Mouse (Mus musculus): ENCODE results near the gene Fam53b. TPM values are rescaled to one million over a fixed set of nuclear protein-coding genes. Genes with fewer than 3 reads are reported as not detected.

The Fam53b gene
- polyA plus RNA-seq, 1 experiment: 11.2 TPM

- DNase-seq (ENCODE audit: low spot score): no peak
These were observed 1.7 kb downstream of the Fam53b start for GRCm38 (mm10) chr7:132811716-132812618.

DNA sequence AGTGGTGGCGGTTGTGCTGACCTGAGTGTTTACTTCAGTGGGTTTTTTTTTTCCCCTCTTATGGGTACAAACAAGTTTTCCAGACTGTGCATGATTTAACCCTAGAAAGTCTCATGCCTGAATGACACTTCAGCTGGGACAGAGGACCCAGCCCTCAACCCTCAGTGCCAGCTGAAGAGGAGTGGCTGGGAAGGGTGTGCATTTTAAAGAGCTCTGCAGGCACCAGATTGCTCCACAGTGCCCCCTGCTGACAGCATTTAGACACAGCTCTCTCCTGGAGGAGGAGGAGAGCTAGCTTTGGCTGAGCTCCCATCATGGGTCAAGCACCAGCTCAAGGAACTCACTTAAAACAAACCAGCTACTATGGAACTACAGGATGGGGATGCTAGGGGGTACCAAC lies 2.8 kb downstream of the Fam53b start:
- peak; percentile 85 for DNase-seq (ENCODE audit: low spot score)

DNA sequence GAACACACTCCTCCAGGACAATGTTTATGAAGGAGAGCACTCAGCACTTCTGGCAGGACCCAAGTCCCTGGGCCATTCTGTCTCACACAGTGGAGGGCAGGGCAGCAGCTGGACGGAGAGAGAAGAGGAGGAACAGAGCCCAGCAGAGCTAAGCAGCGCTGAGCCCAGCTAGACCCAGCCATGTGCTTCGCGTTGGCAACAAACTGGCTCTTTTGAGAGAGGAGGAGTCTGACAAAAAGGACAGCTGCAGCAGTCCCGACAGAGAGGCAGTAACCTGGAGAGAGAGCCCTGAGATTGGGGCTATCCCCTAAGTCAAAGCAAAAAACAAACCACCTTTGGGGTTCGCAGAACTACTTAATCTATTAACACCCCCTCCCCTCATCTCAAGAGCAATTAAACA lies 3.3 kb downstream of the Fam53b start:
- DNase-seq (ENCODE audit: low spot score): no peak

GRCm38 (mm10) chr7:132809721-132810120 lies 4.0 kb downstream of the Fam53b start:
- DNase-seq (ENCODE audit: low spot score): no peak

DNA sequence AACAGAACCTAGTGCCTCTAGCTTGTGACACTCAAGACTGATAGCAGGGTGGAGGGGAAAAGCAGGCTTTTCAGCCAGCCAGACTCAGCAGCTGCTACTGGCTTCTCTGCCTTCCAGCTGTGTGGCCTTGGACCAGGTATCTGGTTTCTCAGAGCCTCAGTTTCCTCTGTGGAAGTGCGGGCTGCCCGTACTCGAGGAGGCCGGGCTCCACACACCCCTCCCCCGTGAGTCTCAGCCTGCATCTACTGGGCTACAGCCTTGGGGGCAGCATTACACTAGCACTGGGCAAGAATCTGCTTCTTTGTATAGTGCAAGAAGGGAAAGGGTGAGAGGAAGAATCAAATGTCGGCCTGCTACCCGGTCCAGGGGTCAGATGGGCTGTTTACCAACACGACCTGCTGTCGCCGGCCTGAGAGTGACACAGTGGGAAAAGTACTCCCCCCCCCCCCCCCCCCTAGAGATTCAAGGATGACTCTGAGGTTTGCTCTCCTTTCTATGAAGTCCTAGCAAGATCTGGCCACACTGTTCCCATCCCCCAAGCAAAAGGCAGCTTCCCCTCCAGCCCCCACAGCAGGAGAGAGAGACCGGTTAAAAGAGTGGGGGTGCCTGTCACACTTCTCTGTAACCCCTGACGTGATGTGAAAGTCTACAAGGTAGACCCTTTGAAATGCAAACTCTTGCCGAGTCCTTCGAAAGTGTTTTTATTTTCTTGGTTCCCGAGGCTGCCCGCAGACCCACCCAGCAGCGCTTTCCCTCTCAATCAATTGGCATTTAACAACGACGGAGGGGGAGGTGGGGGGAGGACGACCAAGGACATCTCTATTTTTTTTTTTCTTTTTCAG lies 4.6 kb downstream of the Fam53b start:
- no peak for DNase-seq (ENCODE audit: low spot score)

DNA sequence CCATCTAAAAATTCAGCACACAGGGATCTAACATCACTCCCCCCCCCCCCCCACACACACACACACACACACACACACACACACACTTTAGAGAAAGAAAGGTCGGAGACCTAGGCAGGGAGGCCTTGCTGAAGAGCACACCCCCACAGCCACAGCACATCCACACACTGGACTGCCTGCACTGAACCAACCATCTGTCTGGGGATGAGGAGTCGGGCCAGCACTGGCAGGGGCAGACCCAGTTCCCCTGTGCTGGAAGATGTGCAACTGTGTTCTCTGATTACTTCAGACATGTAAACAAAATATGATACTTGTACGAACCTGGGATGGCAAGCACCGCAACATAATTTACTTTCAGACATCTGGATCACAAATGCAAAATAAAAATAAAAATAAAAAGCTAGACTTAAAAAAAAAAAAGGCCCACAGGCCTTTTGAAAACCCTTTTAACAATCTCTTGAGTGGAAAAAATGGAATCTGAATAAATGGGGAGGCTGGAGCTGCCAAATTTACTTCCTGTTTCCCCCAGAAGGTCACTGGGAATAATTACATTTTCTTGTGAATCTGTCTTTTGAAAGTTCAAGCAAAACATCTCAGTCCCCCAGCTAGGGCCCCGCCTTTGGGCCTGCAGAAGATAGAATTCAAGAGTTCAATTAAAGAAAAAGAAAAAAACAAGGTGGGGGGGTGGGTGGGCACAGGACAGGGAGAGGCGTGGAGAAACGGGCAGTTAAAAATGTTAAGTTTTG lies 5.5 kb downstream of the Fam53b start:
- no peak for DNase-seq (ENCODE audit: low spot score)

- DNase-seq (ENCODE audit: low spot score): no peak
These were observed 6.5 kb downstream of the Fam53b start for GRCm38 (mm10) chr7:132806926-132807857.

GRCm38 (mm10) chr7:132806286-132806685 lies 7.4 kb downstream of the Fam53b start:
- DNase-seq (ENCODE audit: low spot score): no peak

DNA sequence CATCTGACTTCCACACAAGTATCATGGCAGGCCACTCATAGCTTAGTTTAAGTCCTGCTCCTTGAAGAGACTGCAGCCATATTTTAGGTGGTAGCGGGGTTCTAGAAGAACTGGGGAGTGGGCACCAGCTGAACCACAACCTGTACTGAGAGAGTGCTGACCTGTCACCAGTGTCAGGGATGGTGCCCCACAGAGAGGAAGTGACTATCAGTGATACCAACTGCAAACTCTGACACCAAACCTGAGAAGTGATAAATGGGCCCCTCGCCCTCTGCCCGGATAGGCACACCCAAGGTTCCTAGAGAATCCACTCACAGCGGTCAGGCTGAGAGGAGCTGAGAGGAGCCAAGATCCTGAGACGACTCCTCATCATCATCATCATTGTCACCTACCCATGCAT lies 8.7 kb downstream of the Fam53b start:
- DNase-seq (ENCODE audit: low spot score): no peak

GRCm38 (mm10) chr7:132804461-132804860 lies 9.2 kb downstream of the Fam53b start:
- no peak for DNase-seq (ENCODE audit: low spot score)

DNA sequence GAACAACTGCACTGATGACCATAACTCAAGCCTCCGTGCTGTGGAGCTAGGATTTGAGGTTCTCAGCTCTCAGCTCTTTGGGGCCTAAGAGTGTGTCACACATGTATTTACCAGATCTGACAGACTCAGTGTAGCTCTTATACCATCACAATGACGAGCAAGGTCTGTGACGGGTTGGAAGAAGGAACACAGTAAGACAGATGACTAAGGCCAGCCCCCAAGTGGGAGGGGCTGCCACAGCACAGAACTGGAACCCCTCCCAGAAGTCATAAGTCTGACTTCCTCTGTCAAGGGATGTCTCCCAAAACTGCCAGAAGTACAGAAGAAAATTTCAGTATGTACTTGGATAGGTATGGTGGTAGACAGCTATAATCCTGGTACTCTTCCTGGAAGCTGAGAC lies 9.7 kb downstream of the Fam53b start:
- no peak for DNase-seq (ENCODE audit: low spot score)

- DNase-seq (ENCODE audit: low spot score): no peak
These were observed 10.3 kb downstream of the Fam53b start for GRCm38 (mm10) chr7:132803336-132803735.

DNA sequence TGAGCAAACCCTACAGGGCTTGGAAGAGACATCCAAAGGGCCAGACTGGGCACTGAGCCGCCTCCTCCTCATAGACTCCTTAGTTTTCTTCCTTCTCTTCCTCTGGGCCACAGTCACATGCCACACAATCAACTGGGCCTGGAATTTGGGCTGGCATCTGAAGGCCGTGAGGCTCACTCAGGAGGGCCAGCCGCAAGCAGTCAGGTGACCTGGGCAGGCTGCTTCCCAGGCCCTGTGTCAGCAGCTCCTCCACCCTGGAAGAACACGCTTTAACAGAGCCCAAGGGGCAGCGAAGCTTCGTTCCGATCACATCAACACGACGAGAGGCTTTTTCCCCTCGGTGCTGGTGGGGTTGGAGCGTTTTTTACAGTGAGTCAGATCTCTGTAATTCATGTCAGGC lies 11.0 kb downstream of the Fam53b start:
- no peak for DNase-seq (ENCODE audit: low spot score)

DNA sequence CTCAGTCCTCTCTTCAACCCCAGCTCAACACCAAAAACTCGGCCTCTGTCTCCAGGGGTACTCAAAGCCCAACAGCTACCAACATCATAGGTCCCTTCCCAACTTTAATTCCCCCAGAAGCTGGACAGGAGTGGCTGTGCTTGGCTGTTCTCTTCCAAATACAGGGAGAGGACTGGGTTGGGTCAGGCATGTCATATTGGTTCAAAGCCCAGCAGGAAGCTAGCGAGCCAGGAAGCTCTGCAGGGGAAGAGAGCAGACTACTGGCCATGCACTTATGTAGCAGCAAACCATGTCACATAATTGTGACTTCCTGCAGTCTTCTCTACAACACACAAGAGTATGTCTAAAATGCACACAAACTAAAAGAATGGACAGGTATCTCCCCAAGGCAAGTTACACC lies 11.6 kb downstream of the Fam53b start:
- DNase-seq (ENCODE audit: low spot score): no peak

DNA sequence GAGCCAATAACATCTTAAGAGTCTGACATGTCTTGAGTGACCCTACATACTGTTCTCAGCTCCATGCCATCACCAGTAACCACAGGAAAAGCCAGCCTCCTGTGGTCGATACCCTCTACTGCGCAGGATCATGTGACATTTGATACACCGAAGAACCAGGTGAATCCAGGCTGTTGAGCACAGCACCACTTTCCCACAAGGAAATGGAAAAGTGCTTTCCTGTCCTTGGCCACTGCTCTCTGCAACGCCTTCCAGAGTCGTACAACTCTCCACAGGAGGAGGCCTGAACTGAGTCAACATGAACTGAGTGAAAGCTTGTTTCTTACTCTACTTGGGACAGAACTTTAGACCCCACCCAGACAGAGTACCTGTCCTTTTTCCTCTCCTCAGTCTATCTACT lies 12.2 kb downstream of the Fam53b start:
- DNase-seq (ENCODE audit: low spot score): no peak

DNA sequence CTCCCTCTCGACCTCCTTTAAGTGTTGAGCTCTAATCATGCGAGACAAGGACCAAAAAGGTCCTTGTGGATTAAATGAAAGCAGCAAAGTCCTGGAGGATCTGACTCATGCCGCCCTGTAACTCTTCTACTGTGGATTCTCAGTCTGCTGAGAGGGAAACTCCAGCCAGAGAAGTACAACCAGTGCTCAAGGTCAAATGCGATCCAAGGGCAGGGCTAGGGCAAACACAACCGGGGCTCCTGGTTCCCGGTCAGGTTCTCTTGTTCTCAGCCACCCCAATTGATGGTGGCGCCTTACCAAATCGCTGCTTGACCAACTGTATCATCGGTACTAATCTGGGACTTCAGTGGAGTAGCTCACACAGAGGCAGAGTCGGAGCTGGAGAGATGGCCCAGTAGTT lies 12.8 kb downstream of the Fam53b start:
- DNase-seq (ENCODE audit: low spot score): no peak

GRCm38 (mm10) chr7:132799119-132800016 lies 14.3 kb downstream of the Fam53b start:
- DNase-seq (ENCODE audit: low spot score): no peak

- DNase-seq (ENCODE audit: low spot score): no peak
These were observed 18.5 kb downstream of the Fam53b start for GRCm38 (mm10) chr7:132795141-132795540.

DNA sequence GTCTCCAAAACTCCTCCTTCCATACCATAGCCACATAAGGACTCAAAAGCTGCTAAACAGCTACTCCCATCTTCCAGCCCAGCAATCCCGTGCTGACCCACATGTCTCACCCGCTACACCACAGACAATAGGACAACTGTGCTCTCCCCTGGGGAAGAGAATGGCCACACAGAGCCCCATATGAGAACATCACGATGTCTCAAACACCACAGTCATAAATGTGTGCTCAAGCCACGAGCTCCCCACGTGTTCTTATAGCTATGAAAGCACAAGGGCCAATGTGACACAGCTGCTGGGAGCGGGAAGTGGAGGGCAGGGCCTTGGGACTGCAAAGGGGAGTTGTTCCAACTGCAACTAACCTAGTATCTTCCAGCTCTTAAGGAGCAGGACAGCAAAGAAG lies 20.2 kb downstream of the Fam53b start:
- DNase-seq (ENCODE audit: low spot score): no peak

All from urinary bladder, adult 2 months (tissue).